Mouse (Mus musculus): ENCODE results near the gene Tcaf1.

- TF ChIP-seq POLR2A (IDR thresholded peaks at IDR 0.05; ENCODE audit: borderline replicate concordance, control insufficient read depth, low read depth, low read length) (no peak), CTCF (IDR thresholded peaks at IDR 0.05; ENCODE audit: control insufficient read depth, insufficient read depth, low read length) (no peak)
Measured at GRCm38 (mm10) chr6:42742303-42742702, 32.4 kb upstream of the Tcaf1 start.

Data from bone marrow, adult 2 months (tissue).